Mouse (Mus musculus) frontal cortex, postnatal 10 days (tissue): Measurements from ENCODE around the gene Lama4.

Source experiments
- DNase-seq, 2 experiments: peaks; one replicate each; pipeline ENCODE4 v3.0.0; 2022; ENCODE audit warnings: low spot score in 2 of 2, mixed read lengths in 1 of 2

The Lama4 gene

DNA sequence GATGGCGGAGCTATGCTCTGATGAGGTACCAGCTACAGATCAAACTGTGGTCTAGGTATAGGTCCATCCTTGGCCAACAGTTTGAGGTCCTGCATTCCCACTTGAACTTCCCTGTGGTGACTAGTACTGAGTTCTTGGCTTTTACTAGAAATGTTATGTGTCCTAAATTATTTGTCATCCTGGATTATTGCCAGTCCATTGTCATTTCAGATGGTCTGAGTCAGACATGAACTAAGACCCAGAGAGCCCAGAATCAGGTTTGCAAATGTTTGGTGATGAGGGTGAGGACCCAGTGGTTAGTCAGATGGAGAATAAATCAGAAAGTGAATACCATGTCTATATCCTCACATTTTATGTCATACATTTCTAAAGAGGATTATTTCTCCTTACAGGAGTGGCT, 192.0 kb downstream of the Lama4 start:
- DNase-seq: no peak

DNA sequence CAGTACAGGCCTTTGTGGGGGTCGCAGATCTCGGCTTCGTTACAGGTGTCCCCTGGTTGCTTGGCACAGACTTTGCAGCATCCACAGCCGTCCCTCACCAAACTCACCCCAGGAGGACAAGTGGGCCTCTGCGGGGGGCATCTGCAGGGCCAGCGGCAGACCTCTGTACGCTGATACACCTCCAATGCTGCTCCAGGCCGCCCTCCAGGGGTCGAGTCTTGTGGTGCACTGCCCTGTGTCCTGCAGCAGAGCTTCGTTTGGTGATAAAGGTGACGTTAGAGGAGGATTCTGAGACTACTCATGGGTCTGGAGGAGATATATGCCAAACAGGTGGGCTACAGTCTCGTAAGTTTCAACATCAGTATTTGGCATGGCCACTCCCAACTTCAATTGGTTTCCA, 193.0 kb downstream of the Lama4 start:
- DNase-seq: no peak
